Mouse (Mus musculus) liver, embryonic 13.5 days (tissue): ENCODE results near the gene Gad1. TPM values are rescaled to one million over a fixed set of nuclear protein-coding genes. Genes with fewer than 3 reads are reported as not detected.
"Not testable (repeated sequence)": the region's sequence is repeated elsewhere in the genome, so short reads cannot be mapped to it uniquely, and the experiment has no call there.

Experiments used
- ATAC-seq: fragments of 200-750 bp; cut with Nextera tagmentation; 2 replicates; pipeline ENCODE4 v1.8.0; 2017; ENCODE audit warnings: low read depth, mild to moderate bottlenecking, moderate number of reproducible peaks, moderate library complexity
- DNase-seq: peaks from one replicate; pipeline ENCODE4 v3.0.0; 2022
- H3K27ac ChIP-seq: fragments of 300-500 bp; sonication (generic); 2 replicates; pipeline ENCODE4 v1.5.1; 2015; ENCODE audit warnings: moderate library complexity, mild to moderate bottlenecking, inconsistent platforms
- H3K27me3 ChIP-seq: fragments of 300-500 bp; sonication (generic); 2 replicates; pipeline ENCODE4 v1.6.1; 2015; ENCODE audit warnings: mild to moderate bottlenecking, inconsistent platforms
- H3K36me3 ChIP-seq: fragments of 300-500 bp; sonication (generic); 2 replicates; pipeline ENCODE4 v1.6.1; 2015; ENCODE audit warnings: mild to moderate bottlenecking, inconsistent platforms
- H3K4me1 ChIP-seq: fragments of 300-500 bp; sonication (generic); replicated peaks from 2 replicates; pipeline ENCODE4 v1.6.1; 2015; ENCODE audit warnings: inconsistent platforms
- H3K4me2 ChIP-seq: fragments of 300-500 bp; sonication (generic); 2 replicates; pipeline ENCODE4 v1.6.1; 2015; ENCODE audit warnings: inconsistent platforms, mild to moderate bottlenecking, moderate library complexity
- H3K4me3 ChIP-seq: fragments of 300-500 bp; sonication (generic); replicated peaks from 2 replicates; pipeline ENCODE4 v1.5.1; 2015; ENCODE audit warnings: mild to moderate bottlenecking, inconsistent platforms
- H3K9ac ChIP-seq: fragments of 300-500 bp; sonication (generic); 2 replicates; pipeline ENCODE4 v1.6.1; 2015; ENCODE audit warnings: mild to moderate bottlenecking, inconsistent platforms
- H3K9me3 ChIP-seq: fragments of 300-500 bp; sonication (generic); replicated peaks from 2 replicates; pipeline ENCODE4 v1.6.1; 2016; ENCODE audit warnings: inconsistent platforms
- WGBS: fragments of 180-500 bp; shearing (Covaris S2); methylation state at CpG from one replicate; pipeline ENCODE4 v1.1.7; 2015; ENCODE audit not compliant: insufficient replicate concordance; 5-methylcytosine and 5-hydroxymethylcytosine counted together
- polyA plus RNA-seq: library from polyadenylated mRNA; unstranded; fragments of >200 nt; fragmentation: Nextera tagmentation; extraction: Ambion mirVana; gene quantifications from 2 replicates; pipeline ENCODE4 v1.2.1, GENCODE M21; 2015

The Gad1 gene
- polyA plus RNA-seq = 0.06 and 0.15 TPM in 2 replicates

DNA sequence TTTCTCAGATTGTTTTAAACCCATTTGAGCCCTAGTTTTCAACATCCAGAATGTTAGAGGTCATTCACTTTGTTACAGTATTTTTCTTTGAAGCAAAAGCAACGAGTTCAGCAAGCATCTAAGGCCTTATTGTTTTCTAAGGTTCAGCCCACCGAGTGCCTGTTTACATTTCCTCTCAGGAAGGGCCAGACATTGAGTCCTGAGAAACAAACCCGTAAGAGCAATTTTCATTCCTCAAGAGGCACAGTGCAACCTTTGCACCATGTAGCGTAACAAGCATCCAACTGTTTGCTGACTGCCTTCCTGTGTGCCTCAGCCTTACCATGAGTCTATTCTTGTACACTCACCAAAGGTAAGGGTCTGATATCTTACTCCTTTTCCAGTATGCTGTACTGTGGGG lies at the start of gene Gad1:
Gad1 (plus strand) TSS at position 301 of the 400 bp plus-strand sequence.
- H3K9ac ChIP-seq = no peak within 1 kb of the TSS
- no peaks in the 10 kb centered on the region for H3K9me3 ChIP-seq
- no peak within 1 kb of the TSS for H3K4me3 ChIP-seq
- no peak within 1 kb of the TSS for H3K27ac ChIP-seq
- peaks cover under 1% of the 10 kb centered on the region; the same call in 1 of the 2 replicates for H3K27me3 ChIP-seq
- DNase-seq = no peak
- no peak within 1 kb of the TSS for H3K4me2 ChIP-seq
- WGBS = 35% methylated on average over 4 of the region's 4 CpGs
- no peaks in the 10 kb centered on the region for H3K36me3 ChIP-seq
- H3K4me1 ChIP-seq = no peaks in the 10 kb centered on the region
- no peak for ATAC-seq

- Histone ChIP-seq H3K4me2 (no peak overlapping the region), H3K4me1 (no peaks in the 10 kb centered on the region), H3K36me3 (no peaks in the 10 kb centered on the region), H3K27me3 (peaks cover 13% of the 10 kb centered on the region), H3K27ac (no peak overlapping the region), H3K9me3 (no peaks in the 10 kb centered on the region), H3K9ac (no peak overlapping the region), H3K4me3 (no peak overlapping the region)
- 43% methylated on average over 10 of the region's 10 CpGs for WGBS
- DNase-seq (no peak), ATAC-seq (no peak)
Observed at GRCm38 (mm10) chr2:70503436-70503835, 49.4 kb upstream of the Gad1 start.

- no peak overlapping the region for H3K27ac ChIP-seq
- WGBS = 8% methylated on average over 1 of the region's 1 CpGs
- DNase-seq = no peak
Observed at GRCm38 (mm10) chr2:70505229-70505628, 47.6 kb upstream of the Gad1 start.

GRCm38 (mm10) chr2:70505896-70506295 lies 47.0 kb upstream of the Gad1 start:
- H3K4me2 ChIP-seq = no peak overlapping the region
- WGBS = 21% methylated on average over 4 of the region's 4 CpGs
- H3K4me3 ChIP-seq = no peak overlapping the region
- H3K36me3 ChIP-seq = no peaks in the 10 kb centered on the region
- no peaks in the 10 kb centered on the region; the same call in 1 of the 2 replicates for H3K4me1 ChIP-seq
- ATAC-seq = no peak
- no peak for DNase-seq
- no peak overlapping the region for H3K9ac ChIP-seq
- H3K27ac ChIP-seq = no peak overlapping the region
- peaks cover 33% of the 10 kb centered on the region for H3K27me3 ChIP-seq
- no peaks in the 10 kb centered on the region for H3K9me3 ChIP-seq

More at GRCm38 (mm10) chr2:70505229-70505628, 47.6 kb upstream of the Gad1 start:
- Histone ChIP-seq H3K9me3 (no peaks in the 10 kb centered on the region), H3K4me2 (no peak overlapping the region), H3K27me3 (peaks cover 31% of the 10 kb centered on the region), H3K36me3 (no peaks in the 10 kb centered on the region), H3K4me1 (no peaks in the 10 kb centered on the region; the same call in 1 of the 2 replicates), H3K4me3 (no peak overlapping the region), H3K9ac (no peak overlapping the region)
- no peak for ATAC-seq

GRCm38 (mm10) chr2:70506372-70506771 lies 46.5 kb upstream of the Gad1 start:
- DNase-seq (no peak), ATAC-seq (no peak)
- H3K27ac ChIP-seq = no peak overlapping the region
- H3K9ac ChIP-seq = no peak overlapping the region
- no peaks in the 10 kb centered on the region for H3K36me3 ChIP-seq
- H3K4me2 ChIP-seq = no peak overlapping the region
- no peaks in the 10 kb centered on the region for H3K9me3 ChIP-seq
- no peaks in the 10 kb centered on the region; the same call in 1 of the 2 replicates for H3K4me1 ChIP-seq
- H3K4me3 ChIP-seq = no peak overlapping the region
- 43% methylated on average over 2 of the region's 2 CpGs for WGBS
- peaks cover 33% of the 10 kb centered on the region for H3K27me3 ChIP-seq

DNA sequence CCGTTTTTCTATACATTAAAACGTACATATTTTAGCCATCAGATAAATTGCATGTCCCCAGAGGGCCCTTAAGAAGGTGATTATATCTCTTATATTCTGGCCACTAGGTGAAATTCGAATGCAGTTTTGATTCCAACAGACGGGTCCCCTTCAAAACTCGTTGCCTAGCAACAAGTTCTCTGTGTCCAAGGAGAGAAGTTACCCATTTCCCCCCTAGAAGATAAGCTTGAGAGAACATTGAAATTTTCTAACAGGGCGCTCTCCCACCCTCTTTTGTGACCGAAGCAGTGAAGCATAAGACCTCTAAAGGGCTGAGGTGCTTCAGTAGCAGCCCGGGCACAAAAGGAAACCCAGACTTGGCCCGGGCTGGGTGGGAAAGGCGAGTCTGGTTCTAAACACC lies 44.4 kb upstream of the Gad1 start, which contains the start of gene Erich2:
Erich2 (plus strand) TSS at position 324 of the 400 bp plus-strand sequence.
- H3K27ac ChIP-seq = no peak within 1 kb of the TSS
- WGBS = 18% methylated on average over 10 of the region's 10 CpGs
- peaks cover 33% of the 10 kb centered on the region for H3K27me3 ChIP-seq
- H3K36me3 ChIP-seq = no peaks in the 10 kb centered on the region
- no peak within 1 kb of the TSS for H3K9ac ChIP-seq
- no peaks in the 10 kb centered on the region; the same call in 1 of the 2 replicates for H3K4me1 ChIP-seq
- H3K9me3 ChIP-seq = no peaks in the 10 kb centered on the region
- ATAC-seq (no peak), DNase-seq (no peak)
- H3K4me2 ChIP-seq = peak within 1 kb of the TSS; percentile 67
- peak within 1 kb of the TSS; percentile 50 for H3K4me3 ChIP-seq

DNA sequence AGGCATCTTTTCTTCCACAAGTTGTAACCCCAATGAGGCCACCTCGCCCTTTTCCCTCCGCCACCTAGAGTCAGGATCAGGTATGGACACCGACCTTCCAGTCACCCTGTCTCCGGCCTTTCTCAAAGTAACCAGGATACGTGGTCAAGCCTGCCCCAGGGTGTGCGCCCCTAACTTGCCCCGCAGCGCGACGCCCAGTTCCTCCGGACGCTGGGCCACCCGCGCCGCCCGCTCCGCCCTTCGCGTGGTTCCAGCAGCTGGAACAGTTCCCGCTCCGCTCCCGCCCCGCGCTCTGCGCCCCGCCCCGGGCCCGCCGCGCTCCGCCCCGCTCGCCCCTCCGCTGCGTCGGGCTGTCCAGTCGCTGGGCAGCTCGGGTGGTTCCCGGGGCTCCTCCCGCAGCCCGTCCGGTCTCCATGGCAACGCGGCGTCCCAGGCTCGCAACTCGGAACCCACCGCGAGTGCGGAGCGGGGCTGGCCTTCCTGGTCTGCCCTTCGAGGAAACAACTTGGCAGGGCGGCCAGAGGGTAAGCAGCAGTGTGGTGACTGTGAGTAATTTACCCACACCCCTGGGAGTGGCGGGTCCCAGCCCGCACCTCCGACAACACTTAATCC lies 43.7 kb upstream of the Gad1 start:
- under 1% methylated on average over 56 of the region's 56 CpGs for WGBS
- Histone ChIP-seq H3K27ac (no peak overlapping the region), H3K4me1 (no peaks in the 10 kb centered on the region; the same call in 1 of the 2 replicates), H3K27me3 (peaks cover 33% of the 10 kb centered on the region), H3K4me3 (peak overlapping the region; percentile 50), H3K9me3 (no peaks in the 10 kb centered on the region), H3K36me3 (no peaks in the 10 kb centered on the region), H3K9ac (no peak overlapping the region), H3K4me2 (peak overlapping the region; percentile 67)
- ATAC-seq (peak; percentile 68), DNase-seq (peak; percentile 13)

- not testable (repeated sequence) for H3K27ac ChIP-seq, ATAC-seq, H3K27me3 ChIP-seq, H3K36me3 ChIP-seq, H3K4me1 ChIP-seq, H3K9me3 ChIP-seq, H3K9ac ChIP-seq, H3K4me2 ChIP-seq, DNase-seq, H3K4me3 ChIP-seq
- 23% methylated on average over 7 of the region's 7 CpGs for WGBS
Observed at GRCm38 (mm10) chr2:70538283-70538682, 14.6 kb upstream of the Gad1 start.

DNA sequence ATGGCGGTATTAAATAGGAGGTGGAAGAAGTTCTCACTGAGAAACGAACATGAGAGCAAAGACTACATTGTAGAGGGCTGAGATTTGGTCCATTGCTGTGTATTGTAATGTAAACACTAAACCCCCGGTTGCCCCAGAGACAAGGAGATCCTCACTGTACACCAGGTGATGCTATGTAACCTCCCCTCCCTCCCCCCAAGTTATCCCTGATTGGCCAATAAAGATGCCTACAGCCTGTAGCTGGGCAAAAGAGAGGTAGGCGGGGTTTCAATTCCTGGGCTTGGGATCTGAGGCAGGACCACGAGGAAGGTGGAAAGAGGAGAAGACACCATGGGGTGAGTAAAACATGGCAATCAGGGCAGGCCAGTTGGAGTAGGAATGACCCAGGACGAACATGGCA lies 2.2 kb upstream of the Gad1 start:
- H3K9ac ChIP-seq = no peak overlapping the region
- 48% methylated on average over 6 of the region's 6 CpGs for WGBS
- no peaks in the 10 kb centered on the region for H3K9me3 ChIP-seq
- no peak overlapping the region for H3K27ac ChIP-seq
- H3K4me1 ChIP-seq = no peaks in the 10 kb centered on the region
- no peak for DNase-seq
- ATAC-seq = no peak
- no peaks in the 10 kb centered on the region for H3K27me3 ChIP-seq
- no peak overlapping the region for H3K4me2 ChIP-seq
- no peak overlapping the region for H3K4me3 ChIP-seq
- no peaks in the 10 kb centered on the region for H3K36me3 ChIP-seq

DNA sequence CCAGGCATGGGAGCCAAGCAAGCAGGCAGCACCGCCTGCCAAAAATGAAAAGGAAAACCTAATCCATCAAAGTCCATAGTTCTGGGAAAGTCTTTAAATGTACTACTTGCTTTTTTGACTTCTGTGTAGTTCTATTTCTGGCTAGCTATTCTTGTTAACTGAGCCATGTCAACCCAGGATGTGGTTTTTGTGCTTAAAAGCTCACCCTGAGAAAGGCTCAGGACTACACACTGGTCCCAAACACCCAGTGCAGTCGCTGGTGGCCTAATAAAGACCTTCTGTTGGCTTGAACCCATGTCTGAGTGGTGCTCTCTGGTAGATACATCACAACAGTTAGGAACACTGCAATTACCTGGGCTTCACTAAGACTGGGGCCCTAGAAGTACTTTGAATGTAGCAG lies 1.4 kb upstream of the Gad1 start:
- H3K27me3 ChIP-seq = no peaks in the 10 kb centered on the region
- no peaks in the 10 kb centered on the region for H3K36me3 ChIP-seq
- no peak overlapping the region for H3K9ac ChIP-seq
- H3K4me1 ChIP-seq = no peaks in the 10 kb centered on the region
- WGBS = 56% methylated on average over 2 of the region's 2 CpGs
- no peak overlapping the region for H3K4me2 ChIP-seq
- no peaks in the 10 kb centered on the region for H3K9me3 ChIP-seq
- no peak overlapping the region for H3K27ac ChIP-seq
- ATAC-seq (no peak), DNase-seq (no peak)
- H3K4me3 ChIP-seq = no peak overlapping the region

GRCm38 (mm10) chr2:70552067-70552598 lies 739 bp upstream of the Gad1 start:
- Histone ChIP-seq H3K27ac (no peak overlapping the region), H3K27me3 (no peaks in the 10 kb centered on the region), H3K36me3 (no peaks in the 10 kb centered on the region), H3K9ac (no peak overlapping the region), H3K9me3 (no peaks in the 10 kb centered on the region), H3K4me2 (no peak overlapping the region), H3K4me3 (no peak overlapping the region), H3K4me1 (no peaks in the 10 kb centered on the region)
- 63% methylated on average over 15 of the region's 15 CpGs for WGBS
- no peak for ATAC-seq
- no peak for DNase-seq

DNA sequence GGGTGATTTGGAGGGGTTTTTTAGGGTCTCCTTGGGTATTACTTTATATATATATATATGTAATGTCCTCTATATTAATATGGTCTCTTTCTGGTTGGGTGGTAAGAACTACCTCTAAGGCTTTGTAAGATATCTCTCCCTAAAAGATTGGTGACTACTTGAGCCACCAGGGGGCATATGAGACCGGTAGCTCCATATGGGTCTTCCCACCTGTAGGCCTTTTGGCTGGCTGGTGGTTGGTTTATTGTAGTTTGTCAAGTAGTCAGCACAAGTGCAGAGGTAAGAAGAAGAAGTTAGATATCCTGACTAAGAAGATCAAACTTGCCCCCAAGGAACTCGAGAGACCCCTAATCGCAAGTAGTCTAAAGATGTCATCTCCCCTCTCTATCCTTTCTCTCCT lies 954 bp downstream of the Gad1 start:
- H3K9me3 ChIP-seq = no peaks in the 10 kb centered on the region
- H3K4me3 ChIP-seq = no peak overlapping the region
- no peak for ATAC-seq
- no peaks in the 10 kb centered on the region for H3K36me3 ChIP-seq
- H3K27me3 ChIP-seq = peaks cover 6% of the 10 kb centered on the region
- 65% methylated on average over 3 of the region's 3 CpGs for WGBS
- no peaks in the 10 kb centered on the region for H3K4me1 ChIP-seq
- no peak overlapping the region for H3K27ac ChIP-seq
- H3K9ac ChIP-seq = no peak overlapping the region
- DNase-seq = no peak
- H3K4me2 ChIP-seq = no peak overlapping the region
